Mouse (Mus musculus) midbrain, embryonic 16.5 days (tissue): ENCODE measurements at regions not wholly inside any gene's neighbourhood (a gene's known extent, or its start where the extent isn't known, plus 50 kb on each side); places are given as distances from the start of the nearest gene placed in this dataset.

Source experiments
- ATAC-seq: fragments of 200-750 bp; cut with Nextera tagmentation; 2 replicates; pipeline ENCODE4 v1.8.0; 2017; ENCODE audit warnings: moderate TSS enrichment
- H3K27ac ChIP-seq: fragments of 300-500 bp; sonication (generic); 2 replicates; pipeline ENCODE4 v1.5.1; 2014; ENCODE audit warnings: mild to moderate bottlenecking, low read length, mixed read lengths
- H3K27me3 ChIP-seq: fragments of 300-500 bp; sonication (generic); 2 replicates; pipeline ENCODE4 v1.6.1; 2014; ENCODE audit warnings: low read depth, low read length, mixed read lengths; ENCODE audit not compliant: control insufficient read depth, insufficient read depth
- H3K36me3 ChIP-seq: fragments of 300-500 bp; sonication (generic); 2 replicates; pipeline ENCODE4 v1.6.1; 2014; ENCODE audit warnings: mild to moderate bottlenecking, low read length, moderate library complexity, mixed read lengths; ENCODE audit not compliant: control insufficient read depth, insufficient read depth
- H3K4me1 ChIP-seq: fragments of 300-500 bp; sonication (generic); 2 replicates; pipeline ENCODE4 v1.6.1; 2014; ENCODE audit warnings: mild to moderate bottlenecking, low read length, mixed read lengths; ENCODE audit not compliant: control insufficient read depth, insufficient read depth
- H3K4me2 ChIP-seq: fragments of 300-500 bp; sonication (generic); 2 replicates; pipeline ENCODE4 v1.6.1; 2014; ENCODE audit warnings: mild to moderate bottlenecking, low read length, mixed read lengths
- H3K4me3 ChIP-seq: fragments of 300-500 bp; sonication (generic); 2 replicates; pipeline ENCODE4 v1.5.1; 2014; ENCODE audit warnings: low read depth, mild to moderate bottlenecking, low read length, moderate library complexity, mixed read lengths
- H3K9ac ChIP-seq: fragments of 300-500 bp; sonication (generic); 2 replicates; pipeline ENCODE4 v1.6.1; 2014; ENCODE audit warnings: low read depth, low read length, mixed read lengths
- H3K9me3 ChIP-seq: fragments of 300-500 bp; sonication (generic); replicated peaks from 2 replicates; pipeline ENCODE4 v1.6.1; 2014; ENCODE audit warnings: mild to moderate bottlenecking, low read length, mixed read lengths; ENCODE audit not compliant: control insufficient read depth, poor library complexity, severe bottlenecking
- WGBS: fragments of 180-500 bp; shearing (Covaris S2); extraction: QIAGEN DNeasy Blood & Tissue Kit; methylation state at CpG from one replicate; pipeline ENCODE4 v1.1.7; 2014; 5-methylcytosine and 5-hydroxymethylcytosine counted together

DNA sequence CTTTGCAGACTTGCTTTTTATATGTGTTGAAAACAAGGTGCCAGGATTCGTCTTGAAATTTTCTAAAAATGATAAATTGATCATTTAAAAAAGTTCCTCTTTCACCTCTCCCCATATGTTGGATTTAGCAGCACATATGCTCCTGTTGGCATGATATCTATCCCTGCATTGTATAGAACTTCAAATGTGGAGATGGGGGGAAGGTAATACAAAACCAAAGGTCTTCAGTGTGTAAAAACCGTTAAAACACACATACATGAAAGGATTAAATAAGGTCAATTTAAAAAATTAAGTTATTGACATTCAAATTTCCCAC, 345.0 kb upstream of the Lcorl start:
- H3K36me3 ChIP-seq = no peaks in the 10 kb centered on the region
- peaks cover 5% of the 10 kb centered on the region for H3K4me1 ChIP-seq
- no peak overlapping the region for H3K27ac ChIP-seq
- ATAC-seq = no peak
- H3K9ac ChIP-seq = no peak overlapping the region
- H3K4me3 ChIP-seq = no peak overlapping the region
- 74% methylated on average over 2 of the region's 2 CpGs for WGBS
- no peaks in the 10 kb centered on the region for H3K9me3 ChIP-seq
- H3K27me3 ChIP-seq = no peaks in the 10 kb centered on the region
- no peak overlapping the region for H3K4me2 ChIP-seq

DNA sequence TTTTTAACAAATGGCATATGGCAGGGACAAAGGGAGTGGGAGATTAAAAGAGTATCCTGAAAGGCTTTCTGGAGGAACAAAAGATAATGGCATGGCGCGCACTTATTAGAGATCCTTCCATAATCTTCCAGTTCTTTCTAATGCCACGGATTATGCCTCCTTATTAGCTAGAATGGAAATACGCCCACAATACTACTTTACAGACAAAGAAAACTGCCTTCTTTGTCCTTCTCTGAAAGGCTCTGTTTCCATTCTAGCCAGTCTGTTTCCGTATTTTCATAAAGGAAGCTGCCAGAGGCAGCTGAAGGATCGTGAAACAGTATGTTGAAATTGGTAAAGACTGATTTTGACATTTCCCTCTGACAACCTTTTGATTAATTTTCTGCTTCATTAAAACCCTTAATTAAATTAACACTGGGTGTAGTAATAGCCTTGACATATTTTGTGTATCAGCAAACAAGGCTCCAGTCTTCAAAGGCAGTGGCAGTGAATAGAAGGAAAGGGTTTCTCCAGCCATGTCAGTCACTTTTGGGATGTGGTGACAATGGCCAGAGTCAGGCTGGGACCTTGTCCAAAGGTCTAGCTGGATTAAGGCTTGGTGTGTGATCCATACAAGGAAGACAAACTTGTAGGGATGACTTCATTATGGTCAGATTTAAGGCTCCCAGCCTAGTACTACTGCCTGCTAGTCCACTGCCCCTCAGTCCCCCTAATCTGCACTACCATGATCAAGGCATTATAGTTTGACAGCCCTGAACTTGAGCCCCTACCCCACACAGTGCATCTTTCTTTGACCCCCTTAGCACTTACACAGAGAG, 344.4 kb upstream of the Lcorl start:
- no peak overlapping the region for H3K4me3 ChIP-seq
- H3K9me3 ChIP-seq = no peaks in the 10 kb centered on the region
- H3K4me1 ChIP-seq = peaks cover 5% of the 10 kb centered on the region
- H3K27ac ChIP-seq = no peak overlapping the region
- no peaks in the 10 kb centered on the region for H3K36me3 ChIP-seq
- no peak overlapping the region for H3K9ac ChIP-seq
- 8% methylated on average over 6 of the region's 6 CpGs for WGBS
- ATAC-seq = peak; percentile 79
- H3K4me2 ChIP-seq = no peak overlapping the region
- H3K27me3 ChIP-seq = no peaks in the 10 kb centered on the region

DNA sequence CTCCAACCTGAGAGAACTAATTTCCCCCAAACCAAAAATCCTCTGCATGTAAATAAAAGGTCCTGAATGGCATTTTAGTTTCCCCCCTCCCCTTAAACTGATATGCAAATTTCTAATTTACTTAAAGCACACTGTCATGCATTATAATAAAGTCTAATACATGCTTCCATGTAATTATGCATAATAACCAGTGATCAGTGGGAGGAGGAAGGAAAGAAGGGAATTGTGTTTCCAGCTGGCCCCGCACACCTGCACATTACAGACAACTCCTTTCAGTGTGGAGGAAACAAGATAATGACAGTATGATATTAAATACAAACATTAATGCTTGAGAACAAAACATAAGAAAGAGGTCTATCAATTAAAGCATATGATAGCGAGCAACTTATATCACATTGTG, 329.5 kb upstream of the Lcorl start:
- ATAC-seq = no peak

DNA sequence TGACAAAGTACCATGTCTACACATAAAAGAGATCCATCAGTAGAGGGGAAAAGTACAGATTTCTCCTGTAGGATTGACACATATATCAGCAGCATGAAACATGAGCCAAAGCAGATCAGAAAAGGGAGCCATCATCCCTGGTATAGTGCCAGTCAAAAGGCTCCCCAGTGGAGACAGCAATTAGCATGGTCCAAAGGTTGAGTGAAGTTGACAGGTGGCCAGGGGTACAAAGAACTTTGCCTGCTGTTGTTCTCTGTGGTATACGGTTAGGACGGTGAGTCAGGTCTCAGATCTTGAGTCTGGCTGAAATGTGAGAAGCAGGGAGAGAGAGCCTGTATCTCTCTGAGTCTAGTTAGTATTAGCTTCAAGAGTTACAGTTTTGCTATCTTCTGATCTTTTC, 324.7 kb upstream of the Lcorl start:
- Histone ChIP-seq H3K4me2 (no peak overlapping the region), H3K36me3 (no peaks in the 10 kb centered on the region), H3K4me1 (no peaks in the 10 kb centered on the region), H3K27ac (no peak overlapping the region), H3K4me3 (no peak overlapping the region), H3K9ac (no peak overlapping the region), H3K27me3 (no peaks in the 10 kb centered on the region), H3K9me3 (no peaks in the 10 kb centered on the region)
- peak; percentile 65; the same call in 1 of the 2 replicates for ATAC-seq
- 65% methylated on average over 2 of the region's 2 CpGs for WGBS

More for the DNA sequence above, 329.5 kb upstream of the Lcorl start:
- Histone ChIP-seq H3K27ac (no peak overlapping the region), H3K27me3 (no peaks in the 10 kb centered on the region), H3K9me3 (no peaks in the 10 kb centered on the region), H3K4me3 (no peak overlapping the region), H3K9ac (no peak overlapping the region), H3K4me1 (no peaks in the 10 kb centered on the region), H3K4me2 (no peak overlapping the region), H3K36me3 (no peaks in the 10 kb centered on the region)
- WGBS = 76% methylated on average over 2 of the region's 2 CpGs

DNA sequence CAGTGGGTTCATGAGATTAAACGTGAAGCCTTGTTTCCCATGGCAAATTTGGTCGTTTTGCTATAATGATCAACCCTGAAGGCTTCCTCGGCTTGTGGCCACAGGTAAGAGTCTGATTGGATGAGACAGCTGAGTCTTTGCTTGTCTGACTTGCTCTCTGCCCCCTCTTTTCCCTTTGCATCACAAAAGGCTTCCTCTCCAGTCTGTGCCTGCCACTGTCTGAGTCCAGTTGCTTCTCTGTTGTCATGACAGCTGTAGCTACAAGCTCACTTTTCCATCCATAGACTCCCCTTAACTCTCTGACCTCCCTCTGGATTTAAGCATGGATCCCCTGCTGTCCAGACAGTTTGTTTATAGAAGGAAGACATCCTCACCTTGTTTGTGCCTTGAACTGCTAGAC, 314.9 kb upstream of the Lcorl start:
- no peaks in the 10 kb centered on the region for H3K27me3 ChIP-seq
- no peak for ATAC-seq
- H3K36me3 ChIP-seq = no peaks in the 10 kb centered on the region
- H3K4me2 ChIP-seq = no peak overlapping the region
- no peak overlapping the region for H3K27ac ChIP-seq
- no peak overlapping the region for H3K9ac ChIP-seq
- no peaks in the 10 kb centered on the region for H3K9me3 ChIP-seq
- H3K4me3 ChIP-seq = no peak overlapping the region
- WGBS = 25% methylated on average over 3 of the region's 3 CpGs
- H3K4me1 ChIP-seq = no peaks in the 10 kb centered on the region

DNA sequence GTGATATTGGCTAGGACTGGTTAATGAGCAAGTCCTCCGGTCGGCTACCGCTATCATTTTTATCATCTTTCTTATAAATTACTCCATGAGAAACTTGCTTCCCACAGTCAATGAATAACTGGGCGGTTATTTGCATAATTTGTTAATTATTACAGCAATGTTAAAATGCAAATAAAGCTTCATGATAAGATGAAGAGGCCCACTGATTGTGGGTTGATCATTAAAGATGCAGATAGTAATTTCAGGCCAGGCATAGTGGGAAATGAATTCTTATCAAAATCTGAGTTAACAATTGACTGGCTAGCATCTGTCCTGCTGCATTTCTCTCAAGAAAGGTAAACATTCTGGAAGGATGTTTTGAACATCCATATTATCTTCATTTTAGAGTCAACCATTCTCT, 303.4 kb upstream of the Lcorl start:
- 78% methylated on average over 4 of the region's 4 CpGs for WGBS
- H3K4me1 ChIP-seq = no peaks in the 10 kb centered on the region
- H3K27ac ChIP-seq = no peak overlapping the region
- H3K9me3 ChIP-seq = no peaks in the 10 kb centered on the region
- no peak overlapping the region for H3K9ac ChIP-seq
- H3K36me3 ChIP-seq = no peaks in the 10 kb centered on the region
- H3K27me3 ChIP-seq = no peaks in the 10 kb centered on the region
- H3K4me2 ChIP-seq = no peak overlapping the region
- no peak for ATAC-seq
- no peak overlapping the region for H3K4me3 ChIP-seq

DNA sequence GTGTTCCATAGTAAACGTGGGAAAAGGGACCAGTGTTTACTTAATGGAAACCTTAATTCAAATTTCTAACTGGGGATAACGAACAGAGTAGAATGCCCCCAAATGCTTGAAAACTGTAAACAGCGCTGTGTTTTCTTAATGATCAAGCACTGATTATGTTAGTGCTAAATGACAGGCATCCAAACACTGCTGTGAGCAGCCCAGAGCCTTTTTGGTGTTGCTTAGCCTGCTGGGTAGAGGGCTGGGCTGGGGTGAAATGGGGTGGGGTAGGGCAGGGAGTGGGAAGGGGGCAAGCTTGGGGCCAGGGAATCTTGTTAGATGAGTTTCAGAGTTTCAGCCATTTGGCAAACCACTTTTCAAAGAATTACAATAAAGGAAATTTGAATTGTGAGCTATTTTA, 294.6 kb upstream of the Lcorl start:
- ATAC-seq = no peak
- Histone ChIP-seq H3K27me3 (no peaks in the 10 kb centered on the region), H3K27ac (no peak overlapping the region), H3K4me1 (peaks cover 12% of the 10 kb centered on the region), H3K4me3 (no peak overlapping the region), H3K9ac (no peak overlapping the region), H3K9me3 (no peaks in the 10 kb centered on the region), H3K4me2 (no peak overlapping the region), H3K36me3 (no peaks in the 10 kb centered on the region)
- WGBS = 72% methylated on average over 3 of the region's 3 CpGs

DNA sequence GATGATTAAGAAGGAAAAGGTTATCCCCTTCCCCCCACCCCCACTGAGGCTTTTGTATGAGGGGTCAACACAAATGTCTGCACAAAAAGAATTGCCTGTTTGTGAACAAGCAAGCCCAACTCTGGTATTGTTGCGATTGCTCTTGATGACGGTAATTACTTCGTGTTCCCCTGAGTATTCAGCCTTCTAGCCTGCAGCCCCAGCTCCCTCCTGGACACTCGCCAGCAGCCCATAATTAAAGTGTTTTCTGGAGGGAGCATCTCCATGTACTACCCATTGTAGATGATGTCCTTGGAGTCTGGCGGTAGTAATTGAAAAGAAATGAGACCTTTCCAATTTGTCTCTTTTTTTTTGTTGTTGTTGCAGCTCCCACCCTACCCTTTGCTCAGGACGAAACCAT, 293.4 kb upstream of the Lcorl start:
- Histone ChIP-seq H3K27ac (no peak overlapping the region), H3K4me2 (peak overlapping the region; percentile 8; the same call in 1 of the 2 replicates), H3K9ac (no peak overlapping the region), H3K4me3 (no peak overlapping the region), H3K9me3 (no peaks in the 10 kb centered on the region), H3K4me1 (peaks cover 12% of the 10 kb centered on the region), H3K36me3 (no peaks in the 10 kb centered on the region), H3K27me3 (no peaks in the 10 kb centered on the region)
- 13% methylated on average over 6 of the region's 6 CpGs for WGBS
- peak; percentile 27; the same call in 1 of the 2 replicates for ATAC-seq

DNA sequence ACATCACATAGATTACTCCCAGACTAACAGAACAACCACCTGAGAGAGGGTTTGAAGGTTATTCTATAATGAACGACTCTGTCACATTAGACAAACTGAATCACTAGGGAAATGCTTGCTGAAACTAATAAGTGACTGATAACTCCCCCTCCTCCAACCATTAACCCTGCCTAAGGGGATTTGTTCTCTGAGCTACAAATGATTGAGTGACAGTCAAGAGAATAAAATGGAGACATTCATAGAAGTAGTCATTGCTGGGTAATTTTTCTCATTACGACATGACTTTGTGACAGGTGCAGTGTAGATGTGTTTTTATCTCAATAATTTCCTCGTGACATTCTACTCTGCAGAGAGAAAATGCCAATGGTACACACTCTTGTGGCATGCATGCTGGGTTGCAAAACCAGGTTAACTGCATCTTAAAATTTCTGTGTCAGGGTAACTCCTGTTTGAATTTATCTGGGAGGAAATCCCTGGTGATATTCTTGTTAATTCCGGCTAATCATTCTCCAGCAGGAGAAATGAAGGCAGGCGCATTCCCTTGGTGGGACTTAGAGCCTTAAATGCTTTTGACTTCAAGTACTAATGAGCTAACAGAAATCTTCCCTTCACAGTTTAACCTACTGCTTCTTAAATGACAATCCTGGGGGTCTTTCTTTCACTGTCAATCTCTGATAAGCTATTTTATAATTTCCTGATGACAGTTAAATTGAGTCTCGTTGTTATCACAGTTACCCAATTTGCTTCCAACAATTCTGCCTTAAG, 292.6 kb upstream of the Lcorl start:
- no peaks in the 10 kb centered on the region for H3K36me3 ChIP-seq
- H3K4me3 ChIP-seq = no peak overlapping the region
- no peak overlapping the region for H3K9ac ChIP-seq
- H3K27me3 ChIP-seq = no peaks in the 10 kb centered on the region
- H3K9me3 ChIP-seq = no peaks in the 10 kb centered on the region
- WGBS = 35% methylated on average over 6 of the region's 6 CpGs
- H3K27ac ChIP-seq = peak overlapping the region; percentile 33; the same call in 1 of the 2 replicates
- ATAC-seq = peak; percentile 80
- peaks cover 12% of the 10 kb centered on the region for H3K4me1 ChIP-seq
- no peak overlapping the region for H3K4me2 ChIP-seq
